Mouse (Mus musculus) testis, postnatal 10 days (tissue): ENCODE results near the gene Crispld2.

Source experiments
- DNase-seq: peaks from one replicate; pipeline ENCODE4 v3.0.0; 2021; ENCODE audit warnings: low spot score

Crispld2 gene

DNA sequence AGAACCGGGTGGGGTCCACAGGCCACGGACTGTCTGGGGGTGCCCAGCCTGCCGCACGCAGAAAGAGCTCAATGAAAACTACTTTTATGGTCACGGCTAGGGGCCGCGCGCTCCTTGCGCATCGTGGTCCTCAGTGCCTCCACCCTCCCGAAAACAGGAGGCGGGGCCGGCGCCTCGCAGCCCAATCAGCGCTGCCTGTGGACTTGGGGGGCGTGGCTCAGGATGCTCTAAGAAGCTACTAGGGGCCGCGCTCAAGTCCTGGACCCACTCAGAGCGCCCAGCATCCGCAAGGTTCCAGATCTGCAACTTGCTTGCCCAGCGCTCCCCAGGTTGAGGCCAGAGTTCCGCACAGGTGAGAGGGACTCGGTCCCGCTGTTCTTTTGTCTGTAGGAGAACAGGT is at the start of gene Crispld2:
Gene Crispld2, plus strand, starts transcription at position 190 of the 400 bp plus-strand sequence.
- DNase-seq: peak; percentile 90

GRCm38 (mm10) chr8:119943616-119944015 is 48.6 kb upstream of the Crispld2 start:
- no peak for DNase-seq

DNA sequence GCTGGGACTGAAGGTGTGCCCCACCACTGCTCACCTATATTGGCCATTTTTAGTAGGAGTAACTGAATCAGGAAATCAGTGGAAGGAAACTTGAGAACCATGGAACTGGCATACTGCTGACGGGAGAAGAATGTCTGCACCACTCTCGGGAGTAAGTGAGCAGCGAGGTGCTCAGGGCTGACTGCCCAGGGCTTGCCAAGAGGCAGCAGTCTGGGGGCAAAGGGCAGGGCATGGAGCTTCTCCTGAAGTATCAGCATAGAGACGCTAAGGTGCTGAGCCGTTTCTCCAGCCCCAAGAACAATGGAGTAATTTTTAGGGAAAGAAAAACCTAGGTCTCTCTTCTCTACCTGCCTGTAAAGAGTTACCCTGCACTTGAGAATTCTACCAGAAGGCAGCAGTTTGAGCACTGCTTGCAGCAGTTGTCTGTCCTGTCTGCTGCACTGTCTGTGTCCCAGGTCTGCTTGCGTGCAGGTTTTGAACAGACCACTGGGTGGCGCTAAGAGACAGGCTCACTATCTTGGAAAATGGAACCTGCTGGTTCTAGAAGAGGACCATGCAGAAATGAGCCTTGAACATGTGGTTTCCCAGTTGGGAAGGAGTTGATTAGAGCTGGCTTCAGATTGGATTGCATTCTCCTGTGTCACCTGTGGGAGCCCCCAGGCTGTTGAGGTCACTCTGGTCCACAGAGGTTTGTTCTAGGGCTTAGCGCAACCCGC is 48.0 kb upstream of the Crispld2 start:
- peak; percentile 86 for DNase-seq

DNA sequence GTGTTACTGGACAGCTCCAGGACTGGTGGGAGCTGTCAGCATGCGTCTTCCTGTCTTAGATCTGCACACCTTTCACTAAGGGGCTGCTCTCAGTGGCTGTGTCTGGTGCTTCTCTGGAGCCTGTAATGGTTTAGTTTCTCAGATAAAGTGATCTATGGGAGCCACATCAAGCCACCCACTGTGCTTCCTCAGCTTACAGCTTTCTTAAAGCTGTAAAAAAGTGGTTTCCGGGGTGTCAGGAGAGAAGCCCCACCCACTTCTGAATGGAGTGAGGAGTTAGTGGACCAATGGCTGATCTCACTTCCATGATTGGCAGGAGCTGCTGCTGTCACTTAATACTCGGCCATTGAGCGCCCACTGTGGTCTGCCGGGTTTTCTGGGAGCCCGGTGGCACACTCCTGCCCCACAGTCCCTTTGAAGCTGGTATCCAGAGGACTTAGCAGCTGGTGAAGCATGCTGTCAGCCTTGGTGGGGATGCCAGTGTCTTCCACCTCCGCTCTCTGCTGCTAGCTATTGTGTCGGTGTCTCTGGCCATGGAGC is 45.8 kb upstream of the Crispld2 start:
- no peak for DNase-seq

- no peak for DNase-seq
Observed at GRCm38 (mm10) chr8:119947653-119948052, 44.6 kb upstream of the Crispld2 start.

GRCm38 (mm10) chr8:119948340-119948739 is 43.9 kb upstream of the Crispld2 start:
- DNase-seq: no peak

GRCm38 (mm10) chr8:119952282-119952681 is 40.0 kb upstream of the Crispld2 start:
- no peak for DNase-seq

DNA sequence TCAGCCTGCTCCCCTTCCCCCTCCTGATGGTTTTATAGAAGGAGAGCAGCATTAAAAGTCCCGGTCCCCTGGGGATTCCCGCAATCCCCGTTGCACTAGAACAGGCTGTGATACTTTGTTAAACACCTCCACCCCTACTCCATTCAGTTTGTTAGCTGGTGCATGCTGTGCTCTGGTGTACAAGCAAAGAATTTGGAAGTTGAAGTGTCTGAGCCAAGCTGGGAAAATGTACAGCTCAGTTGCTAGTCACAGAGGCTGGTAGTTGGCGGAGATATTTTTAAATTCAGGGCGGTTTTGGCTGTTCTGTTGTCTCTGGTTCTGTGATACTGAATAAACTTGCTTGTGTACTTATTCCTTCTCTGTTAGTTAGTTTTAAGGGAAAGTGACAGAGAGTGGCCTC is 39.5 kb upstream of the Crispld2 start:
- no peak for DNase-seq

DNA sequence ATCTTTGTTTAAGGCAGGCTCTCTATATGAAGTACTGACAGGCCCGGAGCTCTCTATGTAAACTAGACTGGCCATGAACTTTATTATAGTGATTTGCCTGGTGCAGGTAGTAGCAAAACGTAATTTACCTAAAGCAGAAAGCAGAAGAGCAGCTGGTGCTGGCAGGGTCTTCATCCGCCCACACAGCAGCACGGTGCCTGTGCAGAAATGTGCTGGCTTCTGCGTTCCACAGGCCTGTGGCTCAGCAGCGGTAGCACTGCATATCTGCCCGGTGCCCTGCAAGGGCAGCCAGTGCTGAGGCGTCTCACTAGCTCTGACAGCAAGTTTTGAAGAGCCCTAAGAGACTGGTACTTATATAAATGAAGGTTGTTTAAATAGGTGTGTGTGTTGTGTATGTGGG is 36.9 kb upstream of the Crispld2 start:
- no peak for DNase-seq

- no peak for DNase-seq
Observed at GRCm38 (mm10) chr8:119958076-119958475, 34.2 kb upstream of the Crispld2 start.

- no peak for DNase-seq
Observed at GRCm38 (mm10) chr8:119960531-119961104, 31.6 kb upstream of the Crispld2 start.

DNA sequence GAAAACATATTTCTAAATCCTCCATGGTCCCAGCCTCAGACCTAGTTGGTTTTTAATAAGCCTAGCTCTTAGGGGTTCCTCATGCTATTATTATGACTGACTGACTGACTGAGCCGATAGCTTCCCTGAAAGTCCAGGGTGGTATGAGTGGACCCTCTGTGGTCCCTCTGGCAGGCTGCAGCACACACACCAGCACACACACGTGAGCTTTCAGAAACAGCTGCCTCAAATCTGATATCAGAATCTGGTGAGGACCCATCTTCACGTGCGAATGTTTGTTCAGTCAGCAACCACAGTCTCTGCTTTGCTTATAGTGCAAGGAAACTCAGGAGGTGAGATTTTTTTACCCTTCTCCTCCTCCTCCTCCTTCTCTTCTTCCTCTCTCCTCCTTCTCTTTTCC is 27.4 kb upstream of the Crispld2 start:
- no peak for DNase-seq

- DNase-seq: no peak
Observed at GRCm38 (mm10) chr8:119967435-119967834, 24.8 kb upstream of the Crispld2 start.

GRCm38 (mm10) chr8:119970169-119970568 is 22.1 kb upstream of the Crispld2 start:
- no peak for DNase-seq

- DNase-seq: no peak
Observed at GRCm38 (mm10) chr8:119972558-119972957, 19.7 kb upstream of the Crispld2 start.

- DNase-seq: no peak
Observed at GRCm38 (mm10) chr8:119978770-119979381, 13.4 kb upstream of the Crispld2 start.

- no peak for DNase-seq
Observed at GRCm38 (mm10) chr8:119981253-119981652, 11.0 kb upstream of the Crispld2 start.

- DNase-seq: no peak
Observed at GRCm38 (mm10) chr8:119984085-119984484, 8.2 kb upstream of the Crispld2 start.

GRCm38 (mm10) chr8:119986174-119986573 is 6.1 kb upstream of the Crispld2 start:
- no peak for DNase-seq

GRCm38 (mm10) chr8:119988087-119988486 is 4.2 kb upstream of the Crispld2 start:
- no peak for DNase-seq

- no peak for DNase-seq
Observed at GRCm38 (mm10) chr8:119994114-119994513, 1.9 kb downstream of the Crispld2 start.

GRCm38 (mm10) chr8:119994556-119994955 is 2.3 kb downstream of the Crispld2 start:
- no peak for DNase-seq

DNA sequence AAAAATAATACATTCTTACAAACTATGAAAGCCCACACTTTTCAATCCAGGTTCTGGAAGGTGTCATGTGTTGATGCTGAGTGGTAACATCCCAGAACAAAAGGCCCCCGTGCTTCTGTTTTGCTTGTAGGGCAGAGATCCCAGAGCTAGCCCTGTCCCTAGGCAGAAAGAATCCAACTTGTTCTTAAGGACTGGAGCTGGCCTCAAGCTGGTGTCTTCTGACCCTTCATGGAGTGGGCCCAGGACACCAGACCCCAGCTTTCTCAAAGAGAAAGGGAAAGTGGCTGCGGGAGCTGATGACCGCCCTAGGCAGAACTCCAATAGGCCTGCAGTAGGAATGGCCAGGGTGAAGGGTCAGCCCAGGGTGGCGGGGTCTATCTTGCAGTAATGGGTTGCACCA is 5.0 kb downstream of the Crispld2 start:
- DNase-seq: no peak
